Mouse (Mus musculus) G1E-ER4 (cell line): Measurements from ENCODE around the gene Ifnb1. TPM values are rescaled to one million over a fixed set of nuclear protein-coding genes. Genes with fewer than 3 reads are reported as not detected.
"Not testable (repeated sequence)": the region's sequence is repeated elsewhere in the genome, so short reads cannot be mapped to it uniquely, and the experiment has no call there.

Source experiments
- GATA1 ChIP-seq: IDR thresholded peaks from one replicate; pipeline ENCODE4 v1.8.0; 2012; ENCODE audit warnings: low read length, inconsistent platforms
- polyA plus RNA-seq: library from polyadenylated mRNA; stranded (reverse); fragments of >175 nt; gene quantifications from 2 replicates; pipeline ENCODE4 v1.2.3, GENCODE M21; 2012

The Ifnb1 gene
- not detected in 2 replicates for polyA plus RNA-seq

- TF ChIP-seq GATA1 = no peak
Measured at GRCm38 (mm10) chr4:88522674-88523073, at the start of gene Ifnb1. Gene Ifnb1, minus strand, starts transcription at chr4:88522774.

- no peak for TF ChIP-seq GATA1
Measured at GRCm38 (mm10) chr4:88571698-88572097, 49.1 kb upstream of the Ifnb1 start, which contains the start of gene Ifna14. Gene Ifna14, minus strand, starts transcription at chr4:88571798.

GRCm38 (mm10) chr4:88561791-88562190 is 39.2 kb upstream of the Ifnb1 start:
- TF ChIP-seq GATA1 = no peak

GRCm38 (mm10) chr4:88558145-88558544 is 35.6 kb upstream of the Ifnb1 start, which contains the start of gene Ifna15:
Gene Ifna15, minus strand, starts transcription at chr4:88558245.
- TF ChIP-seq GATA1 = not testable (repeated sequence)

DNA sequence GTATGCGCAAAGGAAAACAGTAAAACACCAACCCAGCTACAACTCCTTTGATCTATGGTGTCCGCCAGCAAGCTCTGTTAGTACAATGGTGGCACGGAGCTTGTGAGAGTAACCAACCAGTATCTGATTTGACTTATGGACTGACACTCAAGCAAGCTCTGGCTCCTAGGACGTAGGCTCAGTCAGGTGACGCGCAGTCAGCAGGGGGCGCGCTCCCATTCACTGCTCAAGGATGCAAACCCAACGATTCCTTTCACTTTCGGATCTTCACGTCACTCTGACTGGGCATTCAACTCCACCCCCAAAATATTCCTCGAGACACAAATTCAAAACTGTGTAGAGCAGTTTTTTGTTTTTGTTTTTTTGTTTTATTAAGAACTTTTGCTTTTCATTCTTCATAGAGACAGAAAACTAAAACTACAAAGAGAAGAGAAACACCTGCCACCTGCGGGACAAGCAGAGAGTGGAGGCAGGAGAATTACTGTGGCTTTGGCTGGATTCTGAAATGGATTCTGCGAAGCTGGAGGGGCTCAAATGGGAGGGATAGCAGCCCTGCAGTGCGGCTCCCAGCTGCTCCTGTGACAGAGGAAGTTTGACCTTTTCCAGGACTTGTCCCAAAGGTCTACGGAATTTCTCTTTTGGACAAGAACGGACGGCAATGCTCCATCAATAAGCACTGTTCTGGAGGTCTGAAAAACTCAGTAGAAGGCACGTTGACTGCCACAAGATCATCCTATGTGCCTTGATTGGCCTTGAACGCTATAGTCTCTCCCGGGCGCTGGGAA is 27.8 kb upstream of the Ifnb1 start:
- no peak for TF ChIP-seq GATA1

- TF ChIP-seq GATA1 = no peak
Measured at GRCm38 (mm10) chr4:88547986-88548385, 25.4 kb upstream of the Ifnb1 start.

DNA sequence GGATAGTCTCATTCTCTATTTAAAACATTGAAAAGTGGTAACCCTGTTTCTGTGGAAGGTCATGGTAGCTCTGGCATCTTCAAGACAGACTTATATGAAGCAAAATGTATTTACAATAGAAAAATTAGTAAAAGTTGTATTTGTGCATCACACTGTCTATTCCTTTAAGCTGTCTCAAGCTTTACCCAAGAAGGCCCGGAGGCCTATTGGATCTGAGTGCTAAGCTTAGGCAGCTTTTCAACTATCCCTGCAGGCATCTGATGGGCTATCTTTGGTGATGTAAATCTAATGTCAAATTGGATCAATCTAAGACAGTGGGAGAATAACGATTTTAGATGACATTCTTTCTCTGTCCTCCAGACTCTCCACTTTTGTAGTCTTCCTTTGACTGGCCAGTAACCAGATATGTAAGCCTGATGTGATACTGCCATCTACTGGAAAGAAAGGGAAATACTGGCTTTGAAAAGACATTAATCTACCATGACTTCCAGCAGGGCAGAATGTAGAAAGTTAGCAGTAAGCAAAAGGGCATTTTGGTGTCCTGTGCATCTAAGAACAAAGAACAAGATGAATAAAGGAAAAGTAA is 21.2 kb upstream of the Ifnb1 start:
- no peak for TF ChIP-seq GATA1

GRCm38 (mm10) chr4:88537328-88537727 is 14.8 kb upstream of the Ifnb1 start:
- TF ChIP-seq GATA1 = no peak

DNA sequence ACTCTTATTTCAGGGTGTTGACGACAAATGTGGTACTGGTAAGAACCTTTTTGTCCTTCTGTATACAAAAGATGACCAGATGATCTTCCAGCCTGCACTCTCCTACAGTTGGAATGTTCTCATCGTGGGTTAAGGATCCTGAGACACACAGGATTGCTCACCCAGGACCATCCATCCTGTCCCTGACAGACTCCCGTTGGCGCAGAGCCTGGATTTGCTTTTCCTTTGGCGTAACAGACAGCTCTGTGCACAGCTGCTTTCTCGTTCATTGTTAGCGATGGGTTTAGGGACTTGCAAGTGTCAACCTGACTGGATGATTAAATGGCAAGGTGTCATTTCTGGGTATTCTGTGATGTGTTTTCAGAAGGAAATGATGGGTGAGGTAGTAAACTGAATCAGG is 14.1 kb upstream of the Ifnb1 start:
- TF ChIP-seq GATA1 = no peak

DNA sequence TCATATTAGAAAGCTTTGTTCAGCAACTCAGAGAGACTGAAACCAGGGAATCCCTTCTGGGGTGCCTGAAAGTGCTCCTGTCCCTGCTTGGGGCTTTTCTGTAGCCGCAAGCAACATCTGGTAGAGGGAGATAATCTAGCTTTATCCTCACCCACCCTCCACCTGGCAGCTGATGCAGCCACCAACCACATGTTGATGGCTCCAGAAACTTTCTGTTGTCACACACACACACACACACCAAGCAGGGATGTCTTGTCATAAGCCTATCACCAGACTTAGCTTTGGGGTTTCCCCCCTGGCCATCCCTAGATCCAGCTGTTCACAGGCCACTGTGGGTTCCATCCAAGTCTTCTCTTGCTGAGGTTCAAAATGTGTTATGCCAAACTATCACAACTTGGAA is 13.2 kb upstream of the Ifnb1 start:
- TF ChIP-seq GATA1 = no peak

- no peak for TF ChIP-seq GATA1
Measured at GRCm38 (mm10) chr4:88534903-88535302, 12.3 kb upstream of the Ifnb1 start.

DNA sequence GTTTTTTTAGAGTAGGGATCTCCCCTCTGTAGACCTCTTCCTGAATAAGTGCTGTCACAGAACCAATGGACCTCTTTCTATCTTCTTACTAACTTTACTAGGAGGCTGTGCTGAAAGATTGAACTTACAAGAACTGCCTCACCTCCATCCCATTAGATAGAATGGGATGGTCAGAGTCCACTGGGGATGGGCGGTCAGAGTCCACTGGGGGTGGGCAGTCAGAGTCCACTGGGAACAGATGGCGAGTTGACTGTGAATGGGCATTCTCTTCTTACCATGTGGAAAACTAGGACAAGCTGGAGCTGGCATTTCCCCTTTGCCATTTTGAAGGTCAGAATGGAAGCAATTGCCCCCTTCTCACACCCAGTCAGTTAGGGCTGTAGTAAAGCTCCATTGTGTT is 10.9 kb upstream of the Ifnb1 start:
- TF ChIP-seq GATA1 = no peak

GRCm38 (mm10) chr4:88530892-88531291 is 8.3 kb upstream of the Ifnb1 start:
- no peak for TF ChIP-seq GATA1

- TF ChIP-seq GATA1 = no peak
Measured at GRCm38 (mm10) chr4:88530271-88530670, 7.7 kb upstream of the Ifnb1 start.

GRCm38 (mm10) chr4:88526379-88527049 is 3.9 kb upstream of the Ifnb1 start:
- TF ChIP-seq GATA1 = no peak

DNA sequence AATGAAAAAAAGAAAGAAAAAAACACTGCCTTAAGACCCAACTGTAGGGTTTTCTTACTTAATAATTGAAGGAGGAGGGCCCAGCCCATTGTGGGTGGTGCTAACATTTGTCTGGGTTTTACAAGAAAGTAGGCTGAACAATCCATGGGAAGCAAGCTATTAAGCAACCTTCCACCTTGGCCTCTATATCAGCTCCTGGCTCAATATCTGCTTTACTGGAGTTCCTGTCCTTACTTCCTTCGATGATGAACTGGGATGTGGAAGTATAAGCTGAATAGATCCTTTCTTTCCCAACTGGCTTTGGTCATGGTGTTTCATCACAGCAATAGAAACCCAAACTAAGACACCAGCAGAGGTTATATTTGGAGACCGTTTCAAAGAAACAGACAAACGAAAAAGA is 2.8 kb upstream of the Ifnb1 start:
- no peak for TF ChIP-seq GATA1
